Mouse (Mus musculus) heart, adult 2 months (tissue): ENCODE measurements around the gene Zfp467.

Experiments used
- CTCF ChIP-seq: fragments of 200-600 bp; IDR thresholded peaks from 2 replicates; pipeline ENCODE4 v1.8.1; 2022; ENCODE audit warnings: antibody characterized with exemption, mild to moderate bottlenecking, moderate library complexity
- EP300 ChIP-seq: fragments of 200-500 bp; IDR thresholded peaks from 2 replicates; pipeline ENCODE4 v1.6.1; 2011; ENCODE audit warnings: low read depth, low read length, control low read depth; ENCODE audit not compliant: insufficient read depth

DNA sequence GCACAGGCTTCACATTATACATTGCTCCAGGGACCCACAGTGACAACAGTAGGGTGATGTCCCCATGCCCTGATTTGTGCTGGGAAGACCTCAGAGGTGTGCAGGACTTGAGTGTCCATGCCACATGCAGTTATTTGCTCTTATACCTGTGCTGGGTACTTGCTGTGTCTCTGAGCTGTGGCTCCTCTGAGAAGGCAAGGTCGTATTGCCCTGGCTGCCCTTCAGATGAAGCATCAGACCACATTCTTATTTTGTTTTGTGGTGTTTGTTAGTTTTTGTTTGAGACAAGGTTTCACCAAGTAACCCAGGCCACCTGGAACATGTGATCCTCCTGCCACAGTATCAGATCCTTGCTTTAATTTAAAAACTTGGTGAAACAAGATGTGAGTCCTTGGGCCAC, 30.7 kb downstream of the Zfp467 start:
- TF ChIP-seq EP300: no peak
- TF ChIP-seq CTCF: no peak
